Mouse (Mus musculus) stomach, postnatal 0 days (tissue): ENCODE data around the gene Srsf7.

Source experiments
- CTCF ChIP-seq: IDR thresholded peaks from 2 replicates; pipeline ENCODE4 v1.5.1; 2016; ENCODE audit warnings: antibody characterized with exemption, low read depth, mild to moderate bottlenecking, moderate library complexity
- EP300 ChIP-seq: optimal IDR thresholded peaks from 2 replicates; pipeline ENCODE3; 2016; ENCODE audit warnings: antibody characterized with exemption

DNA sequence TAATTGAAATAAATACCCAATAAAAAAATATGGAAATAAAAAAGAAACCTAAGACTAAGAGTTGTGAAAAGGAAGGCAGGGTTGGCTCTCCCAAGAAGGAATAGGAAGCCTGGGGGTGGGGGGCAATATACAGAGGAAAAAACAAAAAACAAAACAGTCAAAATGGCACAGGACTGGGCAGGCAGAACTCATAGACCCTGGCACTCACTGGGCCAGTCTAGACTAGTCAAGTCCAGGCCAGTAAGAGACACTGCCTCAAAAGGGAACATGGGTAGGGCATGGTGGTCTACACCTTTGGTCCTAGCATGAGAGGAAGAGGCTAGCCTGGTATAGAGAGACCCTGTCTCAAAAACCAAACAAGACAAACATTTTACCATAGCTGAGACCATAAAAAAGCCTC lies 26.6 kb downstream of the Srsf7 start:
- TF ChIP-seq CTCF (no peak), EP300 (no peak)
